Mouse (Mus musculus) c-Kit-positive CD71-negative TER-119-negative erythroid progenitor cells, embryonic 14.5 days (primary cell): Measurements from ENCODE around the gene Gm31371.
"Not testable (repeated sequence)": the region's sequence is repeated elsewhere in the genome, so short reads cannot be mapped to it uniquely, and the experiment has no call there.

Experiments
- DNase-seq: peaks from one replicate; pipeline ENCODE4 v3.0.0-alpha.2; 2013; ENCODE audit warnings: low read depth

The Gm31371 gene

DNA sequence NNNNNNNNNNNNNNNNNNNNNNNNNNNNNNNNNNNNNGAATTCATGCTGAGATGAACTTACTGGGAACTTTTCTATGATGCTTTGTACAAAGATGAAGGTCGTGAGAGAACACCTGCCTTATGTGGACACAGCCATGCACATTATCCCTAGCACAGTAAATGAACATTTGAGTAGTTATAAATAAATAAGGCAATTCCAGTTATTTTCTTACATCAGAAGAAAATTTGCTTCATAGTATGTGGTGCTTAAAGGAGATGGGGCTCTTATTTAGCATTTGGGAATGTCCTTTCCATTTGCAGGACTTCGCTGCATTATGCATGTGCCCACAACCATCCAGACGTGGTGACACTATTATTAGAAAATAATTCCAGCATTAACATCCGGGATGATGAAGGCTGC lies at the start of gene Gm31371:
Gene Gm31371, plus strand, starts transcription at position 301 of the 400 bp plus-strand sequence.
- DNase-seq = not testable (repeated sequence)

DNA sequence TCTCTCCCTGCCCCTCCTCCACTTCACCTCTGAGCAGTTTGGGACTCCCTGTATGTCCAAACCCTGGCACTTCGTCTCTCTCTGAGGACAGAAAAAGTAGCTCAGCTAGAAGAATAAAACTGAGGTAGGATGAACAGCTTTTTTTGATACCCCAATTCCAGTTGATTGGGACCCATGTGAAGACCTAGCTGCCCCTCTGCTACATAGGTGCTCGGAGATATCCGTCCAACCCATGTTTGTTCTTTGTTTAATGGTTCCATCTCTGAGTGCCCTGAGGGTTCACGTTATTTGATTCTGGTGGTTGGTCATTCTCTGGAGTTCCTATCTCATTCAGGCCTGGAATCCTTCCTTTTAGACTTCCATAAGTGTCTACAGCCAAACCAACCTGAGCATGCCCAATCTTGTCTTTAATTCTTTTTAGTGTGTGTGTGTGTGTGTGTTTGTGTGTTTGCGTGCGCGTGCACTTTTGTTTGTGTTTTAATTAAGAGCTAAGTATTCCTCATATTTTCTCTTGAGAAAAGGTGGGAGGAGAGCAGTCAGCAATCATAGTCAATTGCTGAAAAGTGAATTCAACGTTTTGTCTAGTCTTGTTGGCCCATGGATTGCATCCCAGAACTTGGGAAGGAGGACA lies 3.3 kb downstream of the Gm31371 start:
- not testable (repeated sequence) for DNase-seq

DNA sequence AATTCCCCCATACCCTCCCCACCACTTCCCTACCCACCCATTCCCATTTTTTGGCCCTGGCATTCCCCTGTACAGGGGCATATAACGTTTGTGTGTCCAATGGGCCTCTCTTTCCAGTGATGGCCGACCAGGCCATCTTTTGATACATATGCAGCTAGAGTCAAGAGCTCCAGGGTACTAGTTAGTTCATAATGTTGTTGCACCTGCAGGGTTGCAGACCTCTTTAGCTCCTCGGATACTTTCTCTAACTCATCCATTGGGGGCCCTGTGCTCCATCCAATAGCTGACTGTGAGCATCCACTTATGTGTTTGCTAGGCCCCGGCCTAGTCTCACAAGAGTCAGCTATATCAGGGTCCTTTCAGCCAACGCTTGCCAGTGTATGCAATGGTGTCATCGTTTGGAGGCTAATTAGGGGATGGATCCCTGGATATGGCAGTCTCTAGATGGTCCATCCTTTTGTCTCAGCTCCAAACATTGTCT lies 5.7 kb downstream of the Gm31371 start:
- DNase-seq = not testable (repeated sequence)

DNA sequence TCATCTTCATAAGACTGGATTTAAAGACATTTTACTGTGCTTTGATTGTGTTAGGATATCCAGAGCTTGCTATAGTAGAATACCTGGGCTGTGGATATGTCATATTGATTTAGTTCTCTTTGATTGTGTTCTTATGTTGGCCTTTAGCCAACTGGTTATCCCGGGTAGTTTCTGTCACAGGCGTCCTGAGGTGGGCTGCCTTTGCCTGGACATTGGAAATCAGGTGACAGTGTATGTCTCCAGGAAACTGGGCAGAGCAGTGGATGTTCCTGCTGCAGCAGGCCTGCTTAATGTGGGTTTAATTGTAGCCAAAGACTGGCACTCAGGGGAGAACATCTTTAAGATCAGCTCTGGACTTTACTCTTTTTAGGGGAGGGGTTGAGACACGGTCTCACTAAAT lies 15.9 kb downstream of the Gm31371 start:
- DNase-seq = not testable (repeated sequence)

DNA sequence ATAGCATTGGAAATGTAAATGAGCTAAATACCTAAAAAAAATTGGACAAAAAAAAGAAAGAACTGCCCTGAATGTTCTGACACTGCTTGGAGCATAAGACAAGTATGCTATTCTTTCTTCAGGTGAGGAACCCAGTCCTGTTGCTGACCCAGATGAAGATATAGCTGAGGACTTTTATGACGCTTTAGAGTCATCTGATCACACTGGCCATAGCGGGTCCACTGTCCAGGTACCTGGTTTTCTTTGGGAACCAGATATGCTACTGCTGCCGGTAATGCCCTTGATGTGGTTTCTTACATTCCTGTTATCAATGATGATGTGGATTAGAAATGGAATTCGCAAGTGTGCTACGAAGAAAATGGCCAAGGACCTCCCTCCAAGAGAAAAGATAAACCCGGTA lies 31.1 kb downstream of the Gm31371 start:
- not testable (repeated sequence) for DNase-seq

DNA sequence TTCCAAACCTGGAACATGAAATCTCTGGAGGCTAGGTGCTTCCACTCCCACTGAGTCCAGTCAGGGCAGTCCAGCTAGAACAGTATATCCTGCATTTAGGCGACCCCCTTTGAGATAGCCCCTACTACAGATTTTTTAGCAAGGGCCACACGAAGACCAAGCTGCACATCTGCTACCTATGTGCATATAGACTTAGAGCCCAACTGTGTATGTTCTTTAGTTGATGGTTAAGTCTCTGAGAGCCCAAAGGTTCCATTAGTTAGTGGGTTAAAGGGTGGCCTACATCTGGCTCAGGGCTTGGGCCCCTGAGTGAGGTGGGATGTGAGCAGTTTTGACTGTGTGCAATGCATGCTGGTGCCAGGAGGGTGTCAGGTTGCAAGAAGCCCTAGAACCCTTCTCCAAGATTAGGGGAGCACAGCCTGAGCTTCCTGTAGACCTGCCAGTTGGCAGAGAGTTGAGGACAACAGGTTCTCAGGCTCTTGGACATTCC lies 32.4 kb downstream of the Gm31371 start:
- not testable (repeated sequence) for DNase-seq

DNA sequence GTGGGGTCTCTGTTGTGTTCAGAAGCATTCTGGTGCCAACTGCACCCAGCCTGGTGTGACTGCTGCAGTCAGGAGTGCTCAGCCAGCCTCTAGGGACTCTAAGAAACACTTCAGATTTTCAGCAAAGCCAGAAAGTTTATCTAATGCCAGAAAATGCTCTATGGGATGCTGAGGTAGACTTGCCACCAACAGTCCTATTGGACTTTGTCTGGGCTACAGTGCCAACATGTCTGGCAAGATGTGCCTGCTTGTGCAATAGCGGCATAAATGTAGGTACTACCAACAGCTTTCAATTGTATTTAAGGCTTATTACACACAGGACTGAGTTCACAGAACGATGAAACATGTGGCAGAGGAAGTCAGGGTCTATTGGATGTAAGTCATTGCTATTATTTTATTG lies 57.7 kb downstream of the Gm31371 start:
- DNase-seq = no peak

DNA sequence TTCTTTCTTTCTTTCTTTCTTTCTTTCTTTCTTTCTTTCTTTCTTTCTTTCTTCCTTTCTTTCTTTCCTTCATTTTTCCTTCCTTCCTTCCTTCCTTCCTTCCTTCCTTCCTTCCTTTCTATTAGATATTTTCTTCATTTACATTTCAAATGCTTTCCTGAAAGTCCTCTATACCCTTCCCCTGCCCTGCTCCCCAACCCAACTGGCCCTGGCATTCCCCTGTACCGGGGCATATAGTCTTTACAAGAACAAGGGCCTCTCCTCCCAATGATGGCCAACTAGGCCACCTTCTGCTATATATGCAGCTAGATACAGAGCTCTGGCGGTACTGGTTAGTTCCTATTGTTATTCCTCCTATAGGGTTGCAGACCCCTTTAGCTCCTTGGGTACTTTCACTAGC lies 60.6 kb downstream of the Gm31371 start:
- not testable (repeated sequence) for DNase-seq

DNA sequence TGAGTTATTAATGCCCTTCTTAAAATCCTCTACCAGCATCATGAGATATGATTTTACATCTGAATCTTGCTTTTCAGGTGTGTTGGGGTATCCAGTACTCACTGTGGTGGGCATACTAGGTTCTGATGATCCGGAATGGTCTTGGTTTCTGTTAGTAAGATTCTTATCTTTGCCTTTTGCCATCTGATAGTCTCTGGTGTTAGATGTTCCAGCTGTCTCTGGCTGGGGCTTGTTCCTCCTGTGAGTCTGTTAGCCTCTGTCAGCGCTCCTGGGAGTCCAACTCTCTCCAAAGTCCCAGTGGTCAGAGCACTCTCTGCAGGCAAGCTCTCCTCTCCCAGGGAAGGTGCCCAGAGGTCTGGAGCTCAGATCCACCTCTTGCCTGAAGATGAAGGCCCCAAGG lies 65.0 kb downstream of the Gm31371 start:
- DNase-seq = not testable (repeated sequence)

DNA sequence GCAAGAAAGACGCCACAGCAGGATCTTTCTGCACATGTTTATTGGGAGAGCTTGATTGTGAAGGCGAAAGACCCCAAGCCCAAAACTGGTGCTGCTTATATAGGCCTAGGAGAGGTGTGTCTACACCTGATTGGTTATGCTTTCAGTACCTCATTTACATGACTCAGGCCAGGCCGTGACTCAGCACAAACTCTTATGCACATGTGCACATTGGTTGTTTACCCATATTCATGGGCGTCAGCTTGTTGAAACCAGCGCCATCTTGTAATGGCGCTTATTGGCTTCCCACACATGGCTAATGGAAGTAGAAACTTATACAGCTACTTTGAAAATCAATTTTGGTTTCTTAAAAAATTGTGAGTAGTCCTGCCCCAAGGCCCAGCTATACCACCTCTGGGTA lies 72.0 kb downstream of the Gm31371 start:
- not testable (repeated sequence) for DNase-seq
